Mouse (Mus musculus) erythroid progenitor cell, adult 5-6 weeks (primary cell): ENCODE measurements at regions not wholly inside any gene's neighbourhood (a gene's known extent, or its start where the extent isn't known, plus 50 kb on each side); places are given as distances from the start of the nearest gene placed in this dataset.

Experiments used
- ATAC-seq: replicated peaks from 2 replicates; pipeline ENCODE4 v1.8.0; 2016; ENCODE audit warnings: moderate number of reproducible peaks, mild to moderate bottlenecking, moderate TSS enrichment, inconsistent platforms; ENCODE audit not compliant: poor library complexity, low FRiP score, severe bottlenecking

DNA sequence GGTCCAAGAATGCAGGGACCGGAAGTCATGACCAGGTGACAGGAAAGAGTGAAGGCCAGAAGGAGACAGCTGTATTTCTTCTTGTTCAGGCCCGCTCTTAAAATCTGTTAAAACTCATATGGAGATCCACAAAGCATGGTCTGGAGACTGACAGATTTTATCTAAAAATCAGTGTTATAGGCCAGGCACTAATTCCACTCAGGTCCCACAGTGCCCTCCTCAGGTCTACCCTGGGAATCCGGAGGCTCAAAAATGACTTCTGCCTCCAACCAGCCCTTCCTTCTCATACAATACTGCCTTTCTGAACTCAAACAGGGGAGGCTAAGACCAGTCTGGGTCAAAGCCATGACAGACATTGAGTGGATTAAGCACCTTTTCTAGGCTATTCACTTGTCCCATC, 228.6 kb upstream of the Gm5148 start:
- no peak for ATAC-seq

DNA sequence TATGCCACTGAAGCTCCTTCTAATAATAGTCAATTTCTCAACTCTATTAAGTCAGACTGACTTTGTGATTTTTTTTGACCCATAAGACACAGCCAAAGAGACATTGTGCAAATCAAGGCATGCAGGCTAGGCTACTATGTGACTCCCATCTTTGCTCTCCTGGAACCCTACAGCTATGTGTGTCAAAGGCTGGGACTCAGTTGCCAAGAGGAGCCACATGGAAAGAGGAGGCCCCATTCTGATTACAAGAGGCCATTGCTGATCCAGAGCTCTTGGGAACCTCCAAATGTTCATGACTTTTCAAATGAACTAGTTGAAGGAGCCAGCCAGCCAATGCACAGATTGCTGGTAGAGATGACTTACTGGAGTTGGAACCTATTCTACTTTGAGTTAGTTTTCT, 228.0 kb upstream of the Gm5148 start:
- no peak for ATAC-seq

DNA sequence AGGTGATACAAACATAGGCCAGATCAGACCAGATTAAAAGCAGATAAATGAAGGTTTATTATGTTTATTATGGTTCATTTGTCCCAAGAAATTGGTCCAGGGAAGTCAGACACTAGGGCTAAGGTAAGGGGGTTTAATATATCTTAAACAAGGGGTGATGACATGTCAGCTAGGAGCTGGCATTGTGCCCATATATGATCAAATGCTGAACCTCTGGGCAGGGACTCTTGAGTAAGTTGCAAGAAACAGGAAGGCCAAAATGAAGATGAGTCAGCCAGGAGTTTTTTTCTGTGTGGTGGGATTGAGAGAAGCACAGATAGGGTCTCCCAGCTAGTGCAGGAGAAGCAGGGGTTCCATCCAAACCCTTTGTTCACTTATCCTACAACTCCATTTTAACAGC, 219.4 kb upstream of the Gm5148 start:
- ATAC-seq: no peak

DNA sequence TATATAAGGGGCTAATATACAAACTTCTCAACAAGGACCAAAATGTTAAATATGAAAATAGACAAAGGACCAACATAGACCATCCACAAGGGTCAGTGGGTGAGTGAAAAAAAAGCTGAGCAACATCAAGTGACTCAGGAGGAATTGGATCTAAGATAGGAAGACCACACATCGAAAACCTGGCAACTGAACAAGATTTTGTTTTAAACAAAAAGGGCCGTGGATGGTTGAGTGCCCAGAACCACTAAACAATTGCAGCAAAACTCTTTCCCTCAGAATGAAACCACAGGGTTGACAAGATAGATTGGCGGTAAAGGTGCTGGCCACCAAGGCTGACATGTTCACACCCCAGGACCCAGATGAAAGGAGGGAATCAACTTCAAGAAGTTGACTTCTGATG, 215.7 kb upstream of the Gm5148 start:
- no peak for ATAC-seq

DNA sequence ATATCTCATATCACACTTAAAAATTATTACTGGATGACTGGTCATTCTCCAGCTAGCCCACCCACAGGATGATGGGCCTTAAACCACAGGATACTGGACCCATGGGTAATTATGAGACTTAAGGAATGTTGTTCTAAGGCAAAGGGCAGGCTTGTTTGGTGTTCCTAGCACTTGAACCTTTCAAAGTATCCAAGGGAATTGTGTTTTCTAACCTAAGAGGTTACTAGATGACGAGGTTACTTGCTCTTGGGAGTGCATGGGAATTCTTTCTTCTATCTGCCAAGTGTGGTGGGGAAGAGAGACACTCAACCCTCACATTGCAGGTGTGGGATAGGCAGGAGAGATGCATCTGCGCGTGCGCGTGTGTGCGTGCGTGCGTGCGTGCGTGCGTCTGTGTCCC, 214.6 kb upstream of the Gm5148 start:
- ATAC-seq: no peak

DNA sequence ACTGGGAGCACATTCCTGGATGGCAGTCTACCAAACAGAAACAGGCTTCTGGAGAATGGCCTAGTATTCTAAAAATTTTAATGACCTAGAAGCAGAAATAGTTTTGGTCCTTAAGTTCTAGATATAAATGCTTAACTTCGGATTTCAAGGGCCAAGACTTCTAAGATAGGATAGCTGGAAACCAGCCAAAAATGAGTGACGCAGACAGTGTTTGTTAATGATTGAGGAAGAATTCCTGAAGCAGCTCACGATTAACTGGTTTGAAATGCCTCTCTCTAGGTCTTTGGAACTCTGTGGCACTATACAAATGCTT, 213.9 kb upstream of the Gm5148 start:
- ATAC-seq: no peak

DNA sequence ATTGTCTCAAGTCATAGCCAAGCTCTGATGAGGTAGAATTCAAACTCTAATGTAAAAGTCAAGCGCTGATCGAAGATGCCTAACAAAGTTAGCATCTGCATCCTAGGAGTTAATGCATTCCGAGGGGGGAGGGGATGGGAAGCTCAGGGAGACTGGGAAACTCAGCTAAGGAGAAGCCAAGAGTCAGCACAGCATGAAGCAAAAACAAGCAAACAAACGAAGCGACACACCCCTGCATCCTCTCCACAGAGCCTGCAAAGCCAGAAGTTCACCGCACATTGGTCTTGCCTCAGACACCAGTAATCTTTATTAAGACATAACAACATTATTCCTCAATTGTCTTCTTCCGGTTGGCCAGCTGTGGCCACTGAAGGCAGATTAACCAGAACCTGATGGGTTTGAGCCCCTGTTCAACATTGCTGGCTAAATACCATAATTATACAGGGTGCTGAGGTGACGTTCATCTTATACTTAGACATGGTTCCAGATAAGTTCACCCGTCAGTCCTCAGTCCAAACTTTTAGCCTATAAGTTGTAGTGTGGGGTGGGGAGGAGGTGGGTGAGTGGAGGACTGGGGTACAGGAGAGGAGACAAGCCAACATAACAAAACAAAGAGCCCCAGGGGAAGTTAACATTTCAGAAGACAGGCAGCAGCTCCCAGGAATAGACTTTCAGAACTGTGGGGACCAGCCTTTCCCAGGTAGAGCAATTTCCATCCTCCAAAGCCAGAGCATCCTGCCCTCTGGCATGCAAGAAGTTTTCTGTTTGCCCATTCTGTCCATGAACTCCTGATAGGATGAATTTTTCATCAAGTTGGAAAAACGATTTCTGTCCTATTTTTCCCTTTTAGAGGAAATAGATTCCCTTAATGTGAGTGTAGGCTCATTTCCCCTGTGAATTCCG, 213.3 kb upstream of the Gm5148 start:
- ATAC-seq: no peak

DNA sequence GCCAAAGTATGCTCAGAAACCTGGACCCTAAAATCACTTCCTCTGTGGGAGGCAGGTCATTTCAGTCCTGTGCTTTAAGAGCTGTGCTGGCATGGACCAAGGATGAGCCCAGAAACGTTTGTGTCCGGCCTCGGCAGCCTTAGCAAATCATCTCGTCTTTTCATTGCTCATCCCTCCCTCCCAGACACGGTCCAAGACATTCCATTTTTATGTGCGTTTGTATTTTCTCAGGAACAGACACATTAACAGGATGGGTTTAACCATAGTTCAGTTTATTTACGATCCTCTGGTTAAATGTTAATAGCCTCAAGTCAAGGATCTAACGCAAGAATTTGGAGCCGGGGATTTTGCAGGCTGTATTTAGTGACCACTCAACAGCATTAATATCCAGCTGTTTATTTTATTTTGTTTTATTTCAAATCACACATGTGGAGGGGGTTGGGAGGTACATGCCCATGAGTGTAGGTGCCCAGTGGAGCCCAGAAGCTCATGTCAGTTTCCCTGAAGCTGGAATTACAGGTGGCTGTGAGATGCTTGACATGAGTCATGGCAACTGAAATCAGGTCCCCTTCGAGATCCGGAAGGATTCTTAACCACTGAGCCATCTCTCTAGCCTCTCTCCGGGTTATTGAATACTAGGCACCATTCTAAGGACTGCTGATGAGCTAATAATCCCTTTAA, 212.1 kb upstream of the Gm5148 start:
- no peak for ATAC-seq

DNA sequence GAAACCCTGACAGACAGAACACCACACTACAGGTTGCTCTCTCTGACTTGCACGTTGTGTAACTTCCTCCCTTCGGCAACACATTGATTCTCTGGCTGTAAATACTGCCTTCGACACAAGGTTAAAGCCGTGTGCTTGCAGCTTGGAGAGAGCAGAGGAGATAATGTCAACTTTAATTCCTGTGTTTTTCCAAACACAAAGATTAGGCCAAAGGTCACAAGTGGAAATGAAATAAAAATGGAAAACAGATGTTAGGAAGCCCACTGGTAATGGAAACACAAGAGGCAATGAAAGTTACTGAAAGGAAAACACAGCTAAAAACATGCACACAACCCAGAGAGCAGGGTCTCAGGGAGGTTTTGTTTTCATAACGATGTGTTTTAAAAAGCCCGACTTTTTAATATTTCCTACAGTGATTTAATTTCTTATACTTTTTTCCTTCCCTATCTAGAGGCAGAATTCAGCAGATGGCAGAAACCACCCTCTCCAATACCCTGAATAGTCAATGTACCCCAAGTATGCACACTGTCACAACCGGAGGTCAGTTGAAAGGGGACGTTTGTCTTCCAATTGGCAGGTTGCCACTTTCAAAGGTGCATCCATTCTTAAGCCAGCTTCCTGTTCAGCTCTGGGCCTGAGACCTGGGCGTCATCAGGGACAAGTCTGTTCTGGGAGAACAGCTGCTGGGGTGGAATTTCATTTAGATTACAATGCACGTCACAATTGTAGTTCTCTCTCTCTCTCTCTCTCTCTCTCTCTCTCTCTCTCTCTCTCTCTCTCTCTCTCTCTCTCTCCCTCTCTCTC, 210.8 kb upstream of the Gm5148 start:
- ATAC-seq: no peak

DNA sequence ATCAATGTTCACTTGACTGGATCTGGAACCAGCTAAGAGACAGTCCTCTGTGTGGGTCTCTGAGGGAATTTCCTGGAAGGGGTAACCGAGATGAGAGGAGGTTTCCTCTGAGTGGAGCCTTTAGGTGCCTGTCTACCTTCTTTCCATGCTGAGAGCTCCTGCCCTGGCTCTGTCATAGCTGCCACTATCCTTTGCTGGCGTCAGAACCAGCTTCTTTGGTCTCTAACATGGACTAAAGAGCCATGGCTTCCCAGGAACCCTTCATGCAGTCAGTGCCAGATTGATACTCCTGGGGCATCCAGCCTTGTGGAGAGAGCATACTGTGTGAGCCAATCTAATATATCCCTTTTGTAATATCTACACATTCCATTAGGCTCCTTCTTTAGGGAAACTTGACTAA, 209.9 kb upstream of the Gm5148 start:
- no peak for ATAC-seq

DNA sequence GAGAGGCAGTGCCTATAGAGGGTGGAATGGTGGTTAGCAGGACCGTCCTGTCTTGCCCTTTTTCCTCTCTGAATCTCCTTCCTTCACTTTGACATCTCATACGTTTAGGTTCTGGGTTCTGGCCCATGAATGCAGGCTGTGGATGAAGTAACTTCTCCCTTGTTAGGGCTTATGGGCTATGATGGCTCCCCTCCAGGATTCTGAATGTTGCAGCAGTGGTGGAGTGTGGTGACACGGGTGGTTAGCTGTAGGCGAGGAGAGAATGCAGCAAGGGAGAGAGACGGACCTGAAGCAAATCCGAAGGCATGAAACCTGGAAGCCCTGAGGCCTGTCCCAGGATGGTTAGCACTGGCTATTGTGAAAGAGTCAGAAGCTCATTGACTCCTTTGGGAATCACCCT, 204.4 kb upstream of the Gm5148 start:
- no peak for ATAC-seq

DNA sequence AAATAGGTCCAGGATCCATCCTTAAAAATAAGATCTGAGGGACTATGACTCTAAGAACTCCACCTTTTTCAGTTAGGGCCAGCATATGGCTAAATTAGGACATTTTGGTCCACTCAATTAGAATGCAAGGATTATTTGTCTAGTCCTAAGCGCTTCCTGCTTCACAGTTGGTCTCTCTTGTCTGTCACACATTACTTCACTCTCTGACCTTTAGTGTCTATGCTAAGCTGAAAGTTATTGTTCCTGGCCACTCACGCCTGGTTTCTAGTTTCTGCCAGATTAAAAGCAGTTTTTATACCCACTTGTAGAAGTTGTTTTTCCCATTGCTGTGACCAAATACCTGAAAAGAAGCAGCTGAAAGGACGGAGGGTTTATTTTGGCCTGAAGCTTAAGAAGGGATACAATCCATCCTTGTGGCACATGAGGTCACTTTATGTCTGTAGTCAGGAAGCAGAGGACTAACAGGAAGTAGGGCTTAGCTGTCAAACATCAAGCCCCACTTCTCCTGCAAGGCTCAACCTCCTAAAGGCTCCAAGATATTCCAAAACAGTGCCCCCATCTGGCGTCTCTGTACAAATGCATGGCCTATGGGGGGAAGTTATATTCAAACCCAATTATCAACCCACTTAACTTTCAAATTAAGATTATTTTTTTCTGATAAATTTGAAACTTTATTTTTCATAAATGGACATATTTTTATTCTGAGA, 195.3 kb upstream of the Gm5148 start:
- ATAC-seq: no peak

DNA sequence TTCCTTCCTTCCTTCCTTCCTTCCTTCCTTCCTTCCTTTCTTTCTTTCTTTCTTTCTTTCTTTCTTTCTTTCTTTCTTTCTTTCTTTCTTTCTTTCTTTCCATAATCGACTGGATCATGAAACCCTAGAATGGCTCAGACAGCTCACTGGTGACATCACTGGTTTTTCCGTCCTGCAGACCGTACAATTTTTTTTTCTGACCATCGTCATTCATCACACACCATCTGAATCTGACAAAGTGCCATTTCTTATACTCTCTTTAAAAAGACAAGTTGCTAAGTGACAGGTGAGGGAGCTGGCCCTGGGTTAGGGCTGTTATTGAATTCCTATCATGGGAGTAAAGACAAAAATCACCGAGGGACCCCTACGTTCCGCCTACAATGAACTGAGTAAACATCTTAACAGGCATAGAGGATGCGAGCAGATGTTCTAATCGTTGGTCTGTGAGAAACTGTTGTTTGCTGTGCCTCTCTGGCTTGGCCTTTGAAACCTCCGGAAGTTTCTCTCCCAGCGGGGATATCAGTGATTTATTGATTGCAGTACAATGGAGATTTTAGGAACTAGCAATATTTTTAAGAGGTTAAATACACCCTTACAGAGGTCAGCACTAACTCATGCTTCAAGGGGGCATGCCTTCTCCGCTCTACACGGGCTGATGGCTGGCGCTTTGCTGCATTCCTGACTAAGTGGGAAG, 192.6 kb upstream of the Gm5148 start:
- ATAC-seq: no peak

DNA sequence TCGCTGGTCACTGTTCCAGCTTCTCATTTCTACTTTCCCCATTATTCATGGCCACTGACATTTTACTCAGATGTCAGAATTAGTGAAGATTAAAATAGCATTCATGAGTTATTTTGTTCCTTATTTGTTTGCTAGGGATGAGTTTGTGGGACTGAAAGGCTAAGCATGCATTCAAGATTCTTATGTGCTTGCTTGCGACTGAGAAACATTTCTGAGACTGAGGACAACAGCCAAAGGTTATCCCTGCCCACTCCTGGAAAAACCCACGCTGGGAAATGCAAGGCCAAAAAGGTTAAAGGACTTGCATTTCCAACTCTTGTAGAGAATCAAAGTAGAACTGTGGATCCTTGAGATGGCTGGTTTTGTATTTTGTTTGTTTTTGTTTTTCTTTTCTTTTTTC, 192.0 kb upstream of the Gm5148 start:
- no peak for ATAC-seq

DNA sequence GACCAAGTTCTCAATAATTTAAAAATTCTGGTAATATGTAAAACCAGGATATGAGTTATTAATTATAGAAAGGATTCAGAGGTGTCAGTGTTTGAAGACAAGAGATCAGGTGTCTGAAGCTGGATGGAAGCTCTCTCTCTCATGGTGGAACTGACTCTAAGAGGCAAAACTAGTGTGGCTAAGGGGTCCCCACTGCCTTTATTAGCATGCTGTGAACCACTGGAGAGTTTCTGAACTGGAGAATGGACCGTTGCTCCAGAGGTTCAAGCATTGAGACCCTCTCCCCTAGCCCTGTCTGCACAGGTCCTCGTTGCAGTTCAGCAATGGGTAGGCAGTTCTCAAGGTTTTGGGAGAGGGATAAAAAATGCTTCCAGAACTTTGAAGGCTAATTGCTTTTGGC, 191.4 kb upstream of the Gm5148 start:
- ATAC-seq: no peak

DNA sequence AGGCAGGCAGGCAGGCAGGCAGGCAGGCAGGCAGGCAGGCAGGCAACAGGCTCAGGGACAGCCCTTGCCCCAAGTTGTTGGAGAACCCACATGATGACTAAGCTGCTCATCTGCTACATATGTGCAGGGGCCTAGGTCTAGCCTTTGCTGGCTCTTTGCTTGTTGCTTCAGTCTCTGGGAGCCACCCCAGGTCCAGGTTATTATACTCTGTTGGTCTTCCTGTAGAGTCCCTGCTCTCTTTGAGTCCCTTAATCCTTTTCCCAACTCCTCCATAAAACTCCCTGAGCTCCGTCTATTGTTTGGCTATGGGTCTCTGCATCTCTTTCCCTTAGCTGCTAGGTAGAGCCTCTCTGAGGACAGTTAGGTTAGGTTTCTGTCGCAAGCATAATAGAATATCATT, 189.8 kb upstream of the Gm5148 start:
- ATAC-seq: no peak

DNA sequence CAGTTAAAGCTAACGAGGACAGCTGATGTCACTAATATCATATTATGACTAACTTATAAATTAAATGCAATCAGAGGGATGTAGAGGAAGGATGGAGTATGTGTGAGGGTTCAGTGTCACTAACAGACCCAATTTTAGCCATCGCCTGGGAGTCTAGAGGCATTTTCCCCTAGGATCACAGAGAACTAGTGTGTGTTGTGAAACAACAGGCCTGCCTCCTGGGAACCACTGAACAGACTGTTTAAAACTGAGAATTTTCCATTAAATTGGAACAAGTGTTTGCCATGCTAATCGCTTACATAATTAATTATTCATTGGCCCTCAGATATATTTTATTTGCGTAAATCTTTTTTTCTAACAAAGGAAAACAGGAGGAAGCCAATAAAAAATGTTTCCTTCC, 185.5 kb upstream of the Gm5148 start:
- ATAC-seq: no peak

DNA sequence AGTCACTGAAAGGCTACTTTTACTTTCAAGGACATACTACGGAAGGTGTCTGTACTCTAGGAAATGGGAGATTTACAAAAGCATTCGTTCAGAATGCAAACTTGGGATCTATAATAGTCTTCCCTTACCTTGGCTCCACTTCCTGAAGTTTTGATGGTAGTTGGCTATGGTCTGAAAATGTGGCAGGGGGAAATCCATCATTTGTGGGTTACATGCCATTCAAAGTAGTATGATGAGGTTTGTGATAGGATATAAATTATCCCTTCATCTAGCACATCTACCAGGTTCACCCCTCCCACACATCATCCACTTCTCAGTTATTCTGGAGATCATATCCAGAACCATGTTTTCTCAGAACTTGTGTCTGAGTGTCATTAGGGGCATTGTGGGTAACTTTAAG, 184.7 kb upstream of the Gm5148 start:
- no peak for ATAC-seq

DNA sequence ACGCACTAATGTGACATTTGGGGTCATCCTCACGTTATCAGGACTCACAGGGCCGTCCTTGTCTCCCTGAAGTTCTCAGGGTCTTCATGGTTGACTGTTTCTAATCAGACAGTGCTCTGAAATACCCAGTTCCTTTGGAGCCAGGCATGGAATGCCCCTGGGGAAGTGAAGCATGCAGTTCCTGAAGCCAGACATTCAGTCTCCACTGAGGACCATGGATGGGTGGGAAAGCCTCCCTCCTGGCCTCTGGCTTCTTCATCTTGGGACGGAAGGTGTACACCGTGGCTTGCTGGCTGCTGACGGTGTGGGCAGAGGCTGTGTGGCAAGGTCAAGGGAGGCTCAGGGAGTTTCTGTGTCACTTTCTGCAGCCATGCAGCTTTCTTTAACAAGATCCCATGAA, 184.2 kb upstream of the Gm5148 start:
- ATAC-seq: no peak
